Mouse (Mus musculus): ENCODE data around the gene Aldh4a1.

DNA sequence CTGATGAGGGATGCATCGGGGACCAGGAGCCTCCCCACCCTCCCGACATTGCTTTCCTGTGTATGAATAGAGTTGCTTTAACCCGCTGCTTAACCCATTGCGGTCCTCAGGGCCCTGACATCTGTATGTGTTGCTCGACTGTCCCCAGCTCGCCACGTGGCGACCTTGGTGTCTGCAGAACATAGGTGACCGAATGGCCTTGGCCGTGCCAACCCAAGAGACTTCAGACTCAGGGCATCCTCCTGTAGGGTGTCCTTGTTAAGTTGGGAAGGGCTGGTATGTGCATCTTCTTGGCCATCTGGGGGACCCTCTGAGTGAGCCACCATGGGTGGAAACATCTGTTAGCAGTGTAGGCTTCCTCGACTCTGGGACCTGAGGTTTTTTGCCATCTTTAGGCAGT is 17.4 kb upstream of the Aldh4a1 start:
- TF ChIP-seq GATA1 (IDR thresholded peaks at IDR 0.05; ENCODE audit: borderline replicate concordance, low read length) (no peak), FLI1 (IDR thresholded peaks at IDR 0.05; ENCODE audit: low read length) (no peak)

Data from megakaryocyte, embryonic 14.5 days (primary cell).